Mouse (Mus musculus): ENCODE measurements around the gene Fam98b. TPM values are rescaled to one million over a fixed set of nuclear protein-coding genes. Genes with fewer than 3 reads are reported as not detected.

Fam98b gene
- polyA plus RNA-seq, 1 experiment from 2014 or later: 6.6 TPM

DNA sequence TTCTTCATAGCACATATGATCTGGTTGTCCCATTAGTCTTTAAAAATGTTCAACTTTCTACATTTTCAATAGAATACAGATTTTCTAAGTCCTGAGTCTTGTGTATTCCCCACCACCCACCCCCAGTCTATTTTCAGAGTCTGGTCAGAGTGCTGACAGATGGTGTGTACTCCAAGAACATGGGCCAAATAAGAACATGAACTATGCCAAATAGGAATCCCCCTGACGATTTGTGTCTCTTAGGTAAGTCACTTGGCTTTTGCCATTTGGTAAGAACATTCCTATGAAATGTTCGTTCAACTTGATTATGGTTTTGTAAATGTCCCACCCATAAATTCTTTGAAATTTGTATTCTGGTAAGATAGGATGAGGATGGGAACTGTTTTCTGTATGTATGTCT lies 59.5 kb downstream of the Fam98b start:
- H3K9ac ChIP-seq (replicated peaks; ENCODE audit: low read depth): no peak overlapping the region
- no peaks in the 10 kb centered on the region for H3K9me3 ChIP-seq (ENCODE audit: low read length)
- H3K4me2 ChIP-seq (replicated peaks; ENCODE audit: low read depth, low read length): no peak overlapping the region
- 70% methylated on average over 2 of the region's 2 CpGs for WGBS
- no peaks in the 10 kb centered on the region for H3K36me3 ChIP-seq (ENCODE audit: insufficient read depth, low read length)
- ATAC-seq (no peak), DNase-seq (ENCODE audit: low spot score) (no peak)
- H3K27me3 ChIP-seq (replicated peaks; ENCODE audit: insufficient read depth, low read length): no peaks in the 10 kb centered on the region
- no peak overlapping the region for H3K27ac ChIP-seq (ENCODE audit: low read length)
- no peak for TF ChIP-seq CTCF (IDR thresholded peaks at IDR 0.05)
- no peak for TF ChIP-seq EP300 (IDR thresholded peaks at IDR 0.05)
- H3K4me3 ChIP-seq (ENCODE audit: low read depth, low read length): no peak overlapping the region
- no peaks in the 10 kb centered on the region for H3K4me1 ChIP-seq (ENCODE audit: insufficient read depth, low read depth, low read length)

DNA sequence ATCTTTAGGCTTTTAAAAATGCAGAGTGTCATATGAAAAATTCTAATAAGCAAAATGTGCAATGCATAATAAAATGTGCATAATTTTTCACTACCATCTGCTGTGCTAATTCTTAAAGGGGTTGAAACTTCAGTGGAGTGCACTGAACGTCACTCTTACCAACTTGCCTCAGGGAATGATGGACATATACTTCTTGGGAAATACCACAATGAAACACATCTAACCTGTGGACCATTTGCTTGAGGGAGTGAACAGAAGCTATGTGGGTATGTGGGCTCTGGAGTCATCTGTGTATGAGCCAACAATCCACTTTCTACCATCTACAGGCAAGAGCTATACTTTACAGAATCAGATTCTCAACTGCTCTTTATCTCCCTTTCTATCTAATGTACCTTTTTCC lies 61.8 kb downstream of the Fam98b start:
- DNase-seq (ENCODE audit: low spot score): no peak
- no peak overlapping the region for H3K4me3 ChIP-seq (ENCODE audit: low read depth, low read length)
- WGBS: 71% methylated on average over 1 of the region's 1 CpGs
- no peaks in the 10 kb centered on the region for H3K27me3 ChIP-seq (replicated peaks; ENCODE audit: insufficient read depth, low read length)
- H3K4me2 ChIP-seq (replicated peaks; ENCODE audit: low read depth, low read length): no peak overlapping the region
- no peak overlapping the region for H3K9ac ChIP-seq (replicated peaks; ENCODE audit: low read depth)
- H3K27ac ChIP-seq (ENCODE audit: low read length): no peak overlapping the region
- no peaks in the 10 kb centered on the region for H3K9me3 ChIP-seq (ENCODE audit: low read length)
- no peak for ATAC-seq
- TF ChIP-seq CTCF (IDR thresholded peaks at IDR 0.05) (no peak), EP300 (IDR thresholded peaks at IDR 0.05) (no peak)
- H3K36me3 ChIP-seq (ENCODE audit: insufficient read depth, low read length): no peaks in the 10 kb centered on the region
- no peaks in the 10 kb centered on the region for H3K4me1 ChIP-seq (ENCODE audit: insufficient read depth, low read depth, low read length)

DNA sequence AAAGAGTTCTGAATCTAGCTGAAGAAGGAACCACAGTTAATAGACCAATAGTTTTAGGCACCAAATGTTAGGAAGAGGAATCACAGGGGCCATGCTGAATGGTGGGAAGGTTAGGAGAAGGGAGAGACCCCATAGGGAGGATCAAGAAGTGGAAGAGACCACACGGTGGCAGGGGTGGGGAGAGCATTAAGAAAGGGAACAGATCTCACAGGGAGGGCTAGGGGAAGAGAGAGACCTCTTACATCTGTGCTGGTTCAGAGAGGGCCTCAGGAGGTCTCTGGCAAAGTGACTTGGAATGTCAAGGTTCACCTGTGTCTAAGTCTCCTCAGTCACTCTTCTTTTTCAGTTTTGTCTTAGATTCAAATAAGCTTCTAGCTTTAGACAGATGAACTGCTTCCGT lies 62.5 kb downstream of the Fam98b start:
- Histone ChIP-seq H3K36me3 (ENCODE audit: insufficient read depth, low read length) (no peaks in the 10 kb centered on the region), H3K27me3 (replicated peaks; ENCODE audit: insufficient read depth, low read length) (no peaks in the 10 kb centered on the region), H3K4me2 (replicated peaks; ENCODE audit: low read depth, low read length) (no peak overlapping the region), H3K27ac (ENCODE audit: low read length) (no peak overlapping the region), H3K9me3 (ENCODE audit: low read length) (no peaks in the 10 kb centered on the region), H3K4me3 (ENCODE audit: low read depth, low read length) (no peak overlapping the region), H3K4me1 (ENCODE audit: insufficient read depth, low read depth, low read length) (no peaks in the 10 kb centered on the region), H3K9ac (replicated peaks; ENCODE audit: low read depth) (no peak overlapping the region)
- DNase-seq (ENCODE audit: low spot score) (no peak), ATAC-seq (no peak)
- TF ChIP-seq CTCF (IDR thresholded peaks at IDR 0.05) (no peak), EP300 (IDR thresholded peaks at IDR 0.05) (no peak)
- WGBS: 50% methylated on average over 2 of the region's 2 CpGs

DNA sequence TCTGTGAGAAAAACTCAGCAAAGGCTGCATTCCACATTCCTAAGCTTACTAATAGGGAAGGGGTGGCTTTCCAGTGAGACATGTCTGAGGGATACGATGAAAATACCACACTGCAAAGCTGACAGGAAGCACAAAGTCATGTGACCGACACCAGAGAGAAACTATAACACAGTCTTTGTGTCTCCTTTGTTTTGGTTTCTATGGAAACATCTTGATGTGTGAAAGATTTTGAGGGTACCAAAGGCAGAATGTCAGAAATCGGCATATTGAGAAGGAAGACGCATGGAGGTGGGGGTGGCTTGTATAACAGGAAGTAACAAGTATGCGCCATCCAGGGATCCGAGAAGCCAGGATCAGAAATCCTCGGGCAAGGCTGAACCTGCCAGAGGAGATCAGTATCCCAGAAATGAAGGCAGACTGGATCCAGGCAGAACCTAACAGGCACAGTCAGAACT lies 62.9 kb downstream of the Fam98b start:
- DNase-seq (ENCODE audit: low spot score): no peak
- H3K4me1 ChIP-seq (ENCODE audit: insufficient read depth, low read depth, low read length): no peaks in the 10 kb centered on the region

DNA sequence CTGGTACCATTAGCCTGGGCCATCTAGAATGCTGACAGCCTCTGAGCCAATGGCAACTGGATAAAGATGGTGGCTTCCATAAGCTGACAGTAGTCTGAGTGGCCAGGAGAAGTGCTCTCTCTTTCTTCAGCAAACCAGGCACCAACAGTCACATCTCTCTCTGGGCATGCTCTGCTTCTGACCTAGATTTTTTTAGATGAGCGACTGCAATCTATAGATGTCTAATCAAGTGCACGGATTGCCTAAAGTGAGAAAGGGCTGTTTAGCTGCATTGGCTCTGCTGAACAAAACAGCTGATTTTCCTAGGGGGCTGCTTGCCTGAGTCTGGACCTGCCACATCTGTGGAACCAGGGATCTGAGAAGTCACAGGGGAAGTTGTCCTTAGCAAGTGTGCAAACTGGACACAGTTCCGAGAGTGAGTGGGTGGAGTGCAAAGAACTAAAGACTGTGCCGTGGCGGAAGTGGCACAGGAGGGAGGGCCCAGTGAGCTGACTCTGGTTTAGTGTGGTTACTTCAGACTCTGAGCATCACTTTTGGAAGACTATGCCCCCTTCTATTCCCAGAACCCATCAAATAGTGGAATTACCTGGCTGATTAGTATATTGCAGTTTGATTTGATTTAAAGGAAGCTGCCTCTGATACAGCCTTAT lies 64.2 kb downstream of the Fam98b start:
- Histone ChIP-seq H3K4me2 (replicated peaks; ENCODE audit: low read depth, low read length) (no peak overlapping the region), H3K27ac (ENCODE audit: low read length) (no peak overlapping the region), H3K27me3 (replicated peaks; ENCODE audit: insufficient read depth, low read length) (no peaks in the 10 kb centered on the region), H3K9ac (replicated peaks; ENCODE audit: low read depth) (no peak overlapping the region), H3K4me3 (ENCODE audit: low read depth, low read length) (no peak overlapping the region), H3K36me3 (ENCODE audit: insufficient read depth, low read length) (no peaks in the 10 kb centered on the region), H3K9me3 (ENCODE audit: low read length) (no peaks in the 10 kb centered on the region), H3K4me1 (ENCODE audit: insufficient read depth, low read depth, low read length) (no peaks in the 10 kb centered on the region)
- 80% methylated on average over 5 of the region's 5 CpGs for WGBS
- no peak for ATAC-seq
- DNase-seq (ENCODE audit: low spot score): no peak
- TF ChIP-seq EP300 (IDR thresholded peaks at IDR 0.05) (no peak), CTCF (IDR thresholded peaks at IDR 0.05) (no peak)

More for the DNA sequence above, 62.9 kb downstream of the Fam98b start:
- Histone ChIP-seq H3K27me3 (replicated peaks; ENCODE audit: insufficient read depth, low read length) (no peaks in the 10 kb centered on the region), H3K27ac (ENCODE audit: low read length) (no peak overlapping the region), H3K36me3 (ENCODE audit: insufficient read depth, low read length) (no peaks in the 10 kb centered on the region), H3K4me2 (replicated peaks; ENCODE audit: low read depth, low read length) (no peak overlapping the region), H3K9ac (replicated peaks; ENCODE audit: low read depth) (no peak overlapping the region), H3K4me3 (ENCODE audit: low read depth, low read length) (no peak overlapping the region), H3K9me3 (ENCODE audit: low read length) (no peaks in the 10 kb centered on the region)
- 55% methylated on average over 7 of the region's 7 CpGs for WGBS
- no peak for TF ChIP-seq EP300 (IDR thresholded peaks at IDR 0.05)
- TF ChIP-seq CTCF (IDR thresholded peaks at IDR 0.05): no peak
- ATAC-seq: no peak

DNA sequence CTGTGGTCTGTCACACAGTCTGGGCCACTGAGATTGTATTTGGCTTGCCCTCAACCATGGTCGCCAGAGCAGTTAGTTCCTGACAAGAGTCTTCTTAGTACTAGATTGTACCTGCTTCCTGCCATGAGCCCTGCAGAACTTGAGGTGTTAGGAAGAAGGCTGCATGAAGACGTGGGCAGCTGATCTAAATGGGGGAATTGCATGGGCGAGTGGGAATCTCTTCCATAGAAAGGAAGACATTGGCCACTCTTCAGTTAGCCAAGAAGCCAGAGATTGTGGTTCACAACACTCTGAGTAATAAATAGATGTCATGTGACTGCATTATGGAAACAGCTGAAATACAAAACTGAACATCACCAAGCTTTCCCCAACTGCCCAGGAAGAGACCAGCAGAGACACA lies 69.5 kb downstream of the Fam98b start:
- ATAC-seq: no peak
- TF ChIP-seq EP300 (IDR thresholded peaks at IDR 0.05) (no peak), CTCF (IDR thresholded peaks at IDR 0.05) (no peak)
- no peaks in the 10 kb centered on the region for H3K27me3 ChIP-seq (replicated peaks; ENCODE audit: insufficient read depth, low read length)
- no peaks in the 10 kb centered on the region for H3K36me3 ChIP-seq (ENCODE audit: insufficient read depth, low read length)
- H3K4me3 ChIP-seq (ENCODE audit: low read depth, low read length): no peak overlapping the region
- no peak overlapping the region for H3K9ac ChIP-seq (replicated peaks; ENCODE audit: low read depth)
- no peak for DNase-seq (ENCODE audit: low spot score)
- no peak overlapping the region for H3K27ac ChIP-seq (ENCODE audit: low read length)
- H3K9me3 ChIP-seq (ENCODE audit: low read length): no peaks in the 10 kb centered on the region
- WGBS: 78% methylated on average over 3 of the region's 3 CpGs
- H3K4me1 ChIP-seq (ENCODE audit: insufficient read depth, low read depth, low read length): no peaks in the 10 kb centered on the region
- no peak overlapping the region for H3K4me2 ChIP-seq (replicated peaks; ENCODE audit: low read depth, low read length)

Other genes starting within 250 kb of the Fam98b start
- 12.5 and 17.3 TPM in 2 replicates for gene Spred1, start 128.4 kb upstream of the Fam98b start, polyA plus RNA-seq (2015; fragmentation: Nextera tagmentation; extraction: Ambion mirVana)
- 0.30 and 0.31 TPM in 2 replicates for gene Rasgrp1, start 93.3 kb downstream of the Fam98b start, polyA plus RNA-seq (2015; fragmentation: Nextera tagmentation; extraction: Ambion mirVana)

Data from lung, postnatal 0 days (tissue).